Mouse (Mus musculus): Measurements from ENCODE around the gene Olfr135. TPM values are rescaled to one million over a fixed set of nuclear protein-coding genes. Genes with fewer than 3 reads are reported as not detected.

The Olfr135 gene
- not detected for total RNA-seq (2022)

DNA sequence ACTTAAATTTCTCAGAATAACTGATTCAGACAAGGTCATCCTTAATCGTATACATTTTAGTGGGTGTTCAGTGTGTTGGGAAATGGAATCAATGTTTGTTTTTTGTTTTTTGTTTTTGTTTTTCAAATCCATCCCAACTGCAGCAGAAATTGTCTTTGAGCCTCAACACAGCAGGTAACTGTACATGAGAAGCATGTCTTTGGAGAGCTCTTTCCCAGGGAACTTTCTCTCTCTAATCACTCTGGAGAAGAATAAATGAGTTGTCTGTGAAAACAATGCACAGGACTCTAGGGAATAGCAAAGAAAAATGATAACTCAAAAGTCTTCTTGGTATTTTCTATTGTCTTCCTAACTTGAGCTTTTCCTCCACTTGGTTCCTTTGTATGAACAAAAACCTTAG, at the start of gene Olfr135:
Gene Olfr135 (plus strand): TSS at position 301 of the 400 bp plus-strand sequence.
- DNase-seq (ENCODE audit: low spot score): no peak

DNA sequence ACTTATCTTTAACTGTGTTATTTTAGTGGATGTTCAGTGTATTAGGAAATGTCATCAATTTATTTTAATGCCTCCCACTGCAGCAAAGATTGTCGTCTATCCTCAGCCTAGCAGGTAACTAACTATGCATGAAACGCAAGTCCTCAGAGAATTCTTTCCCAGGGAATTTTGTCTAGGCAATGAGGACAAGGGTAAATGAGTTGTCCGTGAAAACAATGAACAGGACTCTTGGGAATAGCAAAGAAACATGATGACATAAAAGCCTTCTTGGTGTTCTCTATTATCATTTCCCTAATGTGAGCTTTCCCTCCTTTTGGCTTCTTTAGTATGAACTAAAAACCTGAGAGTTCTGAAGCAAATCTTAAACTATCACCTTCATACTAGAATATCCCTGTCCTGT, 33.0 kb upstream of the Olfr135 start, which contains the start of gene Olfr134:
Gene Olfr134 (plus strand): TSS at position 301 of the 400 bp plus-strand sequence.
- no peak for DNase-seq (ENCODE audit: low spot score)

Other genes with a start within 250 kb of the Olfr135 start
- not detected for gene Olfr129, start 144.3 kb upstream of the Olfr135 start, total RNA-seq (2022)
- not detected for gene Olfr130, start 140.4 kb upstream of the Olfr135 start, total RNA-seq (2022)
- gene Olfr131, start 115.6 kb upstream of the Olfr135 start, total RNA-seq (2022): not detected
- not detected for gene Olfr132, start 69.8 kb upstream of the Olfr135 start, total RNA-seq (2022)
- not detected for gene Olfr133, start 59.1 kb upstream of the Olfr135 start, total RNA-seq (2022)
- not detected for gene Olfr134, start 32.9 kb upstream of the Olfr135 start, total RNA-seq (2022)
- gene Olfr138, start 56.7 kb downstream of the Olfr135 start, total RNA-seq (2022): not detected
- gene Olfr137, start 103.2 kb downstream of the Olfr135 start, total RNA-seq (2022): not detected
- not detected for gene Olfr136, start 125.5 kb downstream of the Olfr135 start, total RNA-seq (2022)
- gene Esp36, start 215.8 kb downstream of the Olfr135 start, total RNA-seq (2022): not detected